Mouse (Mus musculus) brain, embryonic 14.5 days (tissue): ENCODE measurements around the gene Mars.

Source experiments
- CTCF ChIP-seq: fragments of 200-500 bp; IDR thresholded peaks from 2 replicates; pipeline ENCODE4 v1.5.1; 2012; ENCODE audit warnings: inconsistent platforms, mild to moderate bottlenecking, moderate library complexity, borderline replicate concordance; ENCODE audit not compliant: insufficient read depth, insufficient read length; ENCODE audit errors: extremely low read depth
- POLR2A ChIP-seq: fragments of 200-500 bp; IDR thresholded peaks from 2 replicates; pipeline ENCODE4 v1.6.1; 2012; ENCODE audit warnings: mild to moderate bottlenecking, inconsistent platforms, borderline replicate concordance; ENCODE audit not compliant: poor library complexity, insufficient read depth, insufficient read length, severe bottlenecking; ENCODE audit errors: extremely low read depth

DNA sequence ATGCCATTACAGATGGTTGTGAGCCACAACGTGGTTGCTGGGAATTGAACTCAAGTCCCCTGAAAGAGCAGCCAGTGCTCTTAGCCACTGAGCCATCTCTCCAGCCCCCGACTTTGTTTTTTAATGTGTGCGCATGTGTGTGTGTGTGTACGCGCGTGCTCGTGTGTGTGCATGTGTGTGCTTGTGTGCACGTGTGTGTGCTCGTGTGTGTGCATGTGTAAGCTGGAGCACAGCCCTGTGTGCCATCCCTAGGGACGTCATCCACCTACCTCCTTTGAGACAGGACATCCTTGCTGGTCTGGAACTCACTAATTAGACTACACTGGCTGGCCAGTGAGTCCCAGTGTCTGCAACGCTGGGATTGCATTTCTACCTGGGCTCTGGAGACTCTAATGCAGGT lies 41.2 kb upstream of the Mars start:
- TF ChIP-seq CTCF (no peak), POLR2A (no peak)
